Mouse (Mus musculus): ENCODE measurements at regions not wholly inside any gene's neighbourhood (a gene's known extent, or its start where the extent isn't known, plus 50 kb on each side); places are given as distances from the start of the nearest gene placed in this dataset.

DNA sequence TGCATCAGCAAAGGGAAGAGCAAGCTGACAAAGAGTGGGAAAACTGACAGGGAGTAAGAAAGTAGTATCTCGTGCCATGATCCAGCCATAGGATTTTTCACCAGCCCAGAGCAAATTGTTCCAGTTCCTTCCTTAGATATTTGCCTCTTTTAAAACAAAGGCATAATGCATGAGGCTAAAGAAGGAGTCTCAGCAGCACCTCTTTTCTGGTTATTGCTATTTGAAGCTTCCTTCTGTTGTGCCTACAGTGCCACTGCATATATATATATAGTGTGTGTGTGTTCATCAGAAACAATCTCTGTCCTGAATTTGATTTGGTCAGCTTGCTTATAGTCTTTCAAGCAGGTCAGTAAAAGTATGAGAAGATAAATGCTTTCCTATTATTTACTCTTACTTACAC, 117.9 kb upstream of the Fshr start:
- TF ChIP-seq HCFC1 (IDR thresholded peaks at IDR 0.05; ENCODE audit: borderline replicate concordance, insufficient read depth, low read length) = no peak
- TF ChIP-seq ZC3H11A (IDR thresholded peaks at IDR 0.05; ENCODE audit: borderline replicate concordance, low read depth, low read length) = no peak
- TF ChIP-seq MAFK (IDR thresholded peaks at IDR 0.05; ENCODE audit: insufficient read depth, low read depth, low read length) = no peak
- TF ChIP-seq CHD2 (IDR thresholded peaks at IDR 0.05; ENCODE audit: low read depth, low read length) = no peak
